Mouse (Mus musculus) testis, adult 2 months (tissue): Measurements from ENCODE around the gene Inpp4b.

Experiments
- CTCF ChIP-seq: fragments of 200-500 bp; IDR thresholded peaks from 2 replicates; pipeline ENCODE4 v1.5.1; 2012; ENCODE audit warnings: low read depth, mild to moderate bottlenecking, inconsistent platforms, low read length, moderate library complexity; ENCODE audit not compliant: control insufficient read depth, insufficient read depth, insufficient replicate concordance
- POLR2A ChIP-seq: fragments of 200-500 bp; IDR thresholded peaks from 2 replicates; pipeline ENCODE4 v1.6.1; 2012; ENCODE audit warnings: low read depth, mild to moderate bottlenecking, inconsistent platforms, low read length, moderate library complexity; ENCODE audit not compliant: control insufficient read depth

- TF ChIP-seq CTCF (no peak), POLR2A (no peak)
Measured at GRCm38 (mm10) chr8:81341591-81342235, 643 bp upstream of the Inpp4b start.
